In the genomic region with DNA sequence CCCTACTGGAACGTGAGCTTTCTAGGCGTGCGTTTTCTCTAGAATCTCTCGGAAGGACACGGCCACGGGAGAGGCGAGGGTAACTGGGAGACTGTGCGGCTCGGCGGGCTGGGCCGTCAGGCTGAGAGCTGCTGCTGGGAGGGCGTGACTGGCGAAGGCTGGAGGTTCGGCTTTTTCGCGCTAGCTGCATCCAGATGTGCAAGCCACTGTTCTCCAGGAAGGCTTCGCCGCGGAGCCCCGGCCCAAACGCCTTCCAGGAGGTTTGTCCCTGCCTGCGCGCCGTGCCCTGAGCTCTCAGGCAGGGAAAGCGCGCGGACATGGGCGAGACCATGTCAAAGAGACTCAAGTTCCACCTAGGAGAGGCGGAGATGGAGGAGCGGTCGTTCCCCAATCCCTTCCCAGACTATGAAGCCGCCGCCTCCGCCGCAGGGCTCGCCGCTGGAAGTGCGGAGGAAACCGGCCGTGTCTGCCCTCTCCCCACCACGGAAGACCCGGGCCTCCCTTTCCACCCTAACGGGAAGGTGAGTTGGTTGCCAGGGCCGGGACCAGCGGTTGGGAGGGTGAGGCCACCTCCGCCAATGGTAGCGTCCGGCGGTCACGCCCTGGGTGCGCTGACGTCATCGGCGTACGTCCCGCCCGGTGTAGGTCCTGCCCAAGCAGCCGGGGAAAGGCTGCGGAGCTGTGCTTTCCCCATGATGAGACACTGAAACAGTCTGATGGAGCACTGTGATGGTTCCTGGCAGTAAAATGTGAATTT, we compare ENCODE assay signal across 1 mouse cellular context.
A peak's percentile ranks its signal among the peaks of the same experiment; 100 is the strongest.
TF ChIP-seq lines count a peak whose summit lies in the region.

No protein-coding gene starts in this region.

TF ChIP-seq in CH12.LX, 34 proteins besides CTCF, POLR2A, EP300 and RAD21 (continued from another document):
- TF ChIP-seq CHD2 (IDR thresholded peaks at IDR 0.05; ENCODE audit: low read length): peak; percentile 52; the same call in 1 of the 2 replicates
- no peak; the same call in 1 of the 2 replicates for TF ChIP-seq IRF4 (IDR thresholded peaks at IDR 0.05; ENCODE audit: low read depth, low read length)
- no peak for TF ChIP-seq JUND (conservative IDR thresholded peaks at IDR 0.05; ENCODE audit: low read depth, low read length)
- TF ChIP-seq SMC3 (IDR thresholded peaks at IDR 0.05; ENCODE audit: low read depth, low read length): no peak
- TF ChIP-seq NELFE (IDR thresholded peaks at IDR 0.05; ENCODE audit: low read depth, low read length): peak; percentile 86
- TF ChIP-seq ZKSCAN1 (IDR thresholded peaks at IDR 0.05; ENCODE audit: borderline replicate concordance, low read depth, low read length): no peak
- no peak for TF ChIP-seq E2F4 (IDR thresholded peaks at IDR 0.05; ENCODE audit: insufficient replicate concordance, low read depth, low read length)
- no peak for TF ChIP-seq PAX5 (IDR thresholded peaks at IDR 0.05; ENCODE audit: low read length)
- no peak for TF ChIP-seq MAFK (IDR thresholded peaks at IDR 0.05; ENCODE audit: insufficient replicate concordance, low read length)
- TF ChIP-seq ZNF384 (IDR thresholded peaks at IDR 0.05; ENCODE audit: low read depth, low read length): no peak
- no peak for TF ChIP-seq USF1 (IDR thresholded peaks at IDR 0.05; ENCODE audit: low read depth, low read length)
- 0 out of 2 replicates have a peak, but pooled peaks have one; percentile 27 for TF ChIP-seq MYC (IDR thresholded peaks at IDR 0.05; ENCODE audit: low read depth, low read length)
- TF ChIP-seq MXI1 (IDR thresholded peaks at IDR 0.05; ENCODE audit: low read depth, low read length): peak; percentile 62
- peak; percentile 89 for TF ChIP-seq TBP (conservative IDR thresholded peaks at IDR 0.05; ENCODE audit: low read depth, low read length)
- TF ChIP-seq MEF2A (IDR thresholded peaks at IDR 0.05; ENCODE audit: borderline replicate concordance, low read depth, low read length): no peak; the same call in 1 of the 2 replicates
- no peak for TF ChIP-seq MAZ (IDR thresholded peaks at IDR 0.05; ENCODE audit: low read depth, low read length)
- TF ChIP-seq ZMIZ1 (IDR thresholded peaks at IDR 0.05; ENCODE audit: low read depth, low read length): peak; percentile 77
- TF ChIP-seq MAX (IDR thresholded peaks at IDR 0.05; ENCODE audit: low read length): peak; percentile 36; the same call in 1 of the 2 replicates
- TF ChIP-seq KAT2A (IDR thresholded peaks at IDR 0.05; ENCODE audit: insufficient replicate concordance, low read length): peak; percentile 54; the same call in 1 of the 2 replicates
- TF ChIP-seq SIN3A (IDR thresholded peaks at IDR 0.05; ENCODE audit: low read length): peak; percentile 30; the same call in 1 of the 2 replicates
- no peak for TF ChIP-seq RCOR1 (conservative IDR thresholded peaks at IDR 0.05; ENCODE audit: low read depth, low read length)
- 0 out of 2 replicates have a peak, but pooled peaks have one; percentile 47 for TF ChIP-seq ELF1 (IDR thresholded peaks at IDR 0.05; ENCODE audit: low read depth, low read length)
- TF ChIP-seq BHLHE40 (IDR thresholded peaks at IDR 0.05; ENCODE audit: low read depth, low read length): no peak
- no peak for TF ChIP-seq USF2 (conservative IDR thresholded peaks at IDR 0.05; ENCODE audit: low read depth, low read length)
- peak; percentile 72; the same call in 1 of the 2 replicates for TF ChIP-seq UBTF (IDR thresholded peaks at IDR 0.05; ENCODE audit: low read depth, low read length)
- peak; percentile 13 for TF ChIP-seq NRF1 (IDR thresholded peaks at IDR 0.05; ENCODE audit: low read depth, low read length)
TF ChIP-seq in CH12.LX: peak in this region for 17.
